Mouse (Mus musculus): ENCODE data around the gene Aatk.

Gene Aatk

GRCm38 (mm10) chr11:119986751-119987425, 60.1 kb downstream of the Aatk start:
- no peak for DNase-seq

GRCm38 (mm10) chr11:119983151-119983550, 63.8 kb downstream of the Aatk start:
- peak; percentile 49 to 53 for DNase-seq

- no peak for DNase-seq
Measured at GRCm38 (mm10) chr11:119982236-119982635, 64.7 kb downstream of the Aatk start.

- DNase-seq: no peak
Measured at GRCm38 (mm10) chr11:119981769-119982168, 65.2 kb downstream of the Aatk start.

GRCm38 (mm10) chr11:119979596-119980385, 67.2 kb downstream of the Aatk start:
- peak; percentile 75 to 83 for DNase-seq

- peak; percentile 52 to 70 for DNase-seq
Measured at GRCm38 (mm10) chr11:119978701-119979100, 68.3 kb downstream of the Aatk start.

- DNase-seq: no peak
Measured at GRCm38 (mm10) chr11:119975739-119976501, 71.0 kb downstream of the Aatk start.

- no peak for DNase-seq
Measured at GRCm38 (mm10) chr11:119973789-119974188, 73.2 kb downstream of the Aatk start.

- no peak for DNase-seq
Measured at GRCm38 (mm10) chr11:119970021-119970851, 76.7 kb downstream of the Aatk start.

- no peak for DNase-seq
Measured at GRCm38 (mm10) chr11:119967892-119968291, 79.1 kb downstream of the Aatk start.

- DNase-seq: no peak
Measured at GRCm38 (mm10) chr11:119967401-119967800, 79.6 kb downstream of the Aatk start.

GRCm38 (mm10) chr11:119966294-119966693, 80.7 kb downstream of the Aatk start:
- no peak for DNase-seq

- DNase-seq: no peak
Measured at GRCm38 (mm10) chr11:119965053-119965452, 81.9 kb downstream of the Aatk start.

- DNase-seq: no peak
Measured at GRCm38 (mm10) chr11:119961511-119961910, 85.5 kb downstream of the Aatk start.

GRCm38 (mm10) chr11:119960671-119961070, 86.3 kb downstream of the Aatk start:
- DNase-seq: no peak

- DNase-seq: no peak
Measured at GRCm38 (mm10) chr11:119959714-119960113, 87.3 kb downstream of the Aatk start.

GRCm38 (mm10) chr11:119958856-119959255, 88.1 kb downstream of the Aatk start:
- DNase-seq: peak; percentile 39 to 63
